Mouse (Mus musculus): Measurements from ENCODE around the gene Akr1b10.
"Not testable (repeated sequence)": the region's sequence is repeated elsewhere in the genome, so short reads cannot be mapped to it uniquely, and the experiment has no call there.

The Akr1b10 gene

GRCm38 (mm10) chr6:34371700-34372351, 12.2 kb upstream of the Akr1b10 start:
- DNase-seq (ENCODE audit: low spot score): peak; percentile 90

DNA sequence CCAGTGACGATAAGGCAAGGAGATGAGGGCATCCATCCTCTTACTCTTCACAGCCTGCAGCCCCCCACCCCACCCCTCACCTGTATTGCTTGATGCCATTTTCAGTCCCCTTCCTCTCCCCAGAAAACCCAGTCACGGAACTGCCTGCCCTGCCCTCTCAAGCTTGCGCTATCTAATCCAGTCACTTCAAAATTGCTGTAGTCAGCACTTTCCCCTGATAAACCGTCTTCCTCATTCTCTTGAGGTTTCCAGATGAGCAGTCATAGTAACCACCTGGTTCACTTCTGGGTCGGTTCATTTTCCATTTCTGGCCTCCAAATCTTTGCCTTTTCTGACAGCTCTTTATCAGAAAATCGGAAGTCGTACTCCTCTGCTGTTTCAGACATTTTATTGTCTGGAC, 10.2 kb upstream of the Akr1b10 start:
- DNase-seq (ENCODE audit: low spot score): no peak

DNA sequence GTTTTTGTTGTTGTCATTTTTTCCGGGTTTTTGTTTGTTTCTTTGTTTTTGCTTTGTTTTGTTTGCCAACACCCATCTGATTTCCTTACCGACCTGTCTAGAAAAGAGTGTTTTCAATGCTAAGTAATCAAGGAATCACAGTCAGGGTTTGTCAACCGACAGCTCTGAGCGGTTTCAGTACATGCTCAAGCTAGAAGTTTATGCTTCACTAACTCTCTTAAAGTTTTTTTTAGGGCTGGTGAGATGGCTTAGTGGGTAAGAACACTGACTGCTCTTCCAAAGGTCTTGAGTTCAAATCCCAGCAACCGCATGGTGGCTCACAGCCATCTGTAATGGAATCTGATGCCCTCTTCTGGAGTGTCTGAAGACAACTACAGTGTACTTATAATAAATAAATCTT, 8.1 kb upstream of the Akr1b10 start:
- not testable (repeated sequence) for DNase-seq (ENCODE audit: low spot score)

- no peak for DNase-seq (ENCODE audit: low spot score)
These were observed 617 bp upstream of the Akr1b10 start for GRCm38 (mm10) chr6:34383401-34383800.

- DNase-seq (ENCODE audit: low spot score): no peak
These were observed 818 bp downstream of the Akr1b10 start for GRCm38 (mm10) chr6:34384701-34385370.

DNA sequence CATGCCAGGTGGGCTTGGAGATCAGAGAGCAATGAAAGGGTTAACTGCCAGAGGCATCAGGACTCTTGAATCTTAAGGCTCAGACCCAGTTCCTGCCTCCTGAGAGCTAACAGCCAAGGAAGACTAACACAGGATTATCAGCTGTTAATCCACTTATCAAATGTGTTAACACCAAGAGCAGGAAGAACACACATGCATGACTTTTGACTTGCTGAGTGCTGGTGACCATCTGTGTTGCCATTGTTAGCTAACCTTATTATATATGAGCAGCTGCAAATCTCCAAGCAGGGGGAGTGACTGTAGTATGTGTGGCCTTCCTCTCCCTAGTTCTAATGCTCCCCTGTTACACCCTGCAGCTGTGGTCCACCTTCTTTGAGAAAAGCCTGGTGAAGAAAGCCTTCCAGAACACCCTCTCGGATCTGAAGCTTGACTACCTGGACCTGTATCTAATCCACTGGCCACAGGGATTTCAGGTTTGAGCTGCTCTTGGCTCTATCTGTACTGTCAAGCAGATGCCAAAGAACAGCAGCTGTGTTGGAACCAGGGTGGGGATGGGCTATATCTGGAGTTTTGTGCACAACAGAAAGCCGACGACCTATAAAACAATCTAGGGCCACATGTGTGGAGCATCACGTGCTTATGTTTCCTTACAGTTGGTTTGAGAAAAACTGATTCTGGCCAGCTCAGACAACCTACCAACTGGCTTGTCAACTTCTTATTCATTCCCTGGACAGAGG, 4.6 kb downstream of the Akr1b10 start:
- no peak for DNase-seq (ENCODE audit: low spot score)

GRCm38 (mm10) chr6:34395897-34396296, 11.9 kb downstream of the Akr1b10 start:
- DNase-seq (ENCODE audit: low spot score): no peak

DNA sequence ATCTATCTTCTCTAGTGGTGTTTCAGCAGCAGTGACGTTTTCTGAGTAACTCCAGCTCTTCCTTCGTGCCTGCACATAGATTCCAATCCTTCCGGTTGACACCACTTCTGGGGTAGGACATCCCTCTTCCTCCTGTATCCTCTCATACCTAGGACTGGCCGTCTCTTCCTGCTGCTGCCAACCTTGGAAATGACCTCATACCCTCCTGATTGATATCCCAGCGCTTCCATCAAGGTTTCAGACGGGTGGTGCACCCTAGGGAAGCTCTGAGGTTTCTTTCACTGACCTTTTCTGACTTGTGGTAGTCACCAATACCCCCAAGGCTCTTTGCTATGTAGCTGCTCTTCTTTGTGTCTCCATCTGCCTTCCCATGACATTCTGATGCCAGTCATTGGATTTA, 14.4 kb downstream of the Akr1b10 start:
- DNase-seq (ENCODE audit: low spot score): no peak

GRCm38 (mm10) chr6:34399606-34400220, 15.7 kb downstream of the Akr1b10 start:
- DNase-seq (ENCODE audit: low spot score): no peak

GRCm38 (mm10) chr6:34400696-34401095, 16.7 kb downstream of the Akr1b10 start:
- no peak for DNase-seq (ENCODE audit: low spot score)

DNA sequence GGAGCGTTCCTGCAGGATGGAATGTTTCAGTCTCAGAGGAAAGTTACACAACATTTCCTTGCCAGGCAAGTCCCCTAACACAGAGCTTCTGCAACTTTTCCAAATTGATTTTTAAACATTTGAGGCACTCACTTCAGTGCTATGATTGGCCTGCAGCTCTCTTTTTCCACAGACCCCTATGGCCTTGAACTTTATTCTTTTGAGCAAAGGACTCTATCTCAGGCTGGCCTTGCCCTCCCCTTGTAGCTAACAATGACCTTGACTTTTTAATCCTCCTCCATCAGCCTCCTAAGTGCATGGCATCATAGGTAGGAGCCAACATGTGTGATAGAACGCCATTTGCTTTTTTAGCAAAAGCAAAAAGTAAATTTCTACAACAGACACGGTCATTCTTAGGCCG, 22.7 kb downstream of the Akr1b10 start:
- DNase-seq (ENCODE audit: low spot score): no peak

DNA sequence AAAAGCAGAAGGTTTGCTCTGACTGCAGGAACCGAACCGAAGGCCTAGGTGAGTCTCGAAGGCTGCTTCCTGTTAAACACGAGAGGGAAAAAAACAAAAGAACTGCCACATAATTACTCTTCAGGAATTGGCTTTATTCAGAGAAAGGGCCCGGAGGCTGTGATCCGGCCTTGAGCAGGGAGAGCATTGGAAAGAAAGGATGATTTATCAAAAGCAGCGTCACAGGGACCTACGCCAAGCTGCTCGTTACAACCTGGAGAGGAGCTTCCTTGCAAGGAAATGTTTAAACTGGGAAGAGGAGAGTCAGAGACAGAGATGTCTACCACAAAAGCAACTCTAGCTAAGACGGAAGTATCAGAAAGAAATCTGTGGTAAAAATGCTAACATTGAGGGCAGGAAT, 23.4 kb downstream of the Akr1b10 start:
- DNase-seq (ENCODE audit: low spot score): no peak

DNA sequence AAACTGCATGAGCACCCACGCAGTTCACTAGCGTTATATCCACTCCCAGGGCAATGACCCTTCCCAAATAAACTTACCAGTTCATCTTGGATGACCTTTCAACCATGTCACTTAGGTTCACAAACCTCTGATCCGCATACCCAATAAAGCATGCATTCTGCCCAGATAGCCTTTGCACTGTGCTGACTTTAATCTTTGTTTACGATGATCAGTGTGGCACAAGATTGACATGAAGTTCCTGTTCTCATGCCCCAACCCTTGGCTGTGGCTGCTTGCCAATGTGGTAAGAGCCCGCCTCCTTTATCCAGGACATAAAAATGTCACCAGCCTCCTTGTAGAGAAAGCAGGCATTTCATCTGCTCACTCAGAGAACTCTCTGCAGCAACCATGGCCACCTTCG, 28.0 kb downstream of the Akr1b10 start, which contains the start of gene Akr1b7:
TSS of gene Akr1b7 (plus strand) at position 312 of the 400 bp plus-strand sequence.
- no peak for DNase-seq (ENCODE audit: low spot score)

- DNase-seq (ENCODE audit: low spot score): no peak
These were observed 28.7 kb downstream of the Akr1b10 start for GRCm38 (mm10) chr6:34412688-34413087.

GRCm38 (mm10) chr6:34413386-34413785, 29.4 kb downstream of the Akr1b10 start:
- DNase-seq (ENCODE audit: low spot score): not testable (repeated sequence)

DNA sequence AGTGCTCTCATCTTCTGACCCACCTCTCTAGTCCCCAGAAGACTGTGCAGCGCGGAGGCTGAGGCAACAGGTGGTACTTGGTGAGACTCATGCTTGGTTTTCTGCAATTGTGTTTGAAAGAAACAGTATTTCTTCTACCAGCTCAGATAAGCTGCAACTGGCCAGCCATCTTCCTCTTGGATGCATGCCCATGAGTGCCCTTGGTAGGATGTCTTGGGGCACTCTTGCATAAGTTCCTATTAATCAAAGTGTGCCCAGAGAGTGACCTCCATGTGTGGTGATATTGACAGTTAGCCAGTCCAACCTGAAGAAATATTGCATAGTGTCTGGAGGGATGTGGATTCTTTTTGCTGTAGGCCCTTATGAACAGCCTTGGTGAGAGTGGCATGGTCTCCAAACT, 32.5 kb downstream of the Akr1b10 start:
- DNase-seq (ENCODE audit: low spot score): no peak

GRCm38 (mm10) chr6:34419071-34419470, 35.1 kb downstream of the Akr1b10 start:
- no peak for DNase-seq (ENCODE audit: low spot score)

DNA sequence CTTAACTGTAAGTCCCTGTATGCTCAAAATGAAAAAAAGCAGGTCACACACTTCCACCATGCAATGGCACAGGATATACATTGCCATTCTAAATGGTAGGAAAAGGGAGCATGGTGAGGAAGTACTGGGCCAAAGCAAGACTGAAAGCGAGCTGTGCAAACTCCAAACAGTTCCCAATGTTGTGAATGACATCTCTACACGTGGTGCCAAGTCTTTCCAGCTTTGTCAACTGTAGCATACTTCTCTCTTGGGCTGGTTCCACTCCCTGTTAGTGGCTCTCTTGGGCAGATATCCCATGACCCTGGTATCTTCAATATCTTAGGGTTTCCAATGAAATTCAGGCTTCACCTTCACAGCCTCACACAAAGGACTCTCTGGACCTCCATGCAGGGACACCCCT, 55.0 kb downstream of the Akr1b10 start:
- no peak for DNase-seq (ENCODE audit: low spot score)

- DNase-seq (ENCODE audit: low spot score): no peak
These were observed 57.7 kb downstream of the Akr1b10 start for GRCm38 (mm10) chr6:34441556-34442257.

DNA sequence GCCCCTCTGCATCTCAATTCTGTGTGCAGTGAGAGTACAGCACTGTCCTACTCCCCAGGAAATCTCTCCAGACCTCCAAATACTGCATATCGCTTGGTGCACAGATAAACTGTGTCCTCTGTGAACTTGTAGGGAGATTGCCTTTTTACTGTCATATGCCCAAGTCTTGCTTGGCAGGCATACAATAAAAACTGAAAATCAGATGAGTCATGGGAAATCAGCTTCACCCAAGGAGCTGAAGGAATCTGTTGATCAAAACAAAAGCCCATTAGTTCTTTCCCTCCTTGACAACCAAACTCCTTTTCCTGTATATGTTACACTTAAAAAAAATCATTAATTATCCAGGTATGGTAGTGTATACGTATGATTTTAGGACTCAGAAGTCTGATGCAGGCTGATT, 59.8 kb downstream of the Akr1b10 start:
- DNase-seq (ENCODE audit: low spot score): no peak
